Mouse (Mus musculus) kidney, embryonic 14.5 days (tissue): ENCODE measurements around the gene Tenm4. TPM values are rescaled to one million over a fixed set of nuclear protein-coding genes. Genes with fewer than 3 reads are reported as not detected.

ENCODE experiments used
- ATAC-seq: fragments of 200-750 bp; cut with Nextera tagmentation; 2 replicates; pipeline ENCODE4 v1.8.0; 2017; ENCODE audit warnings: moderate number of reproducible peaks, mild to moderate bottlenecking, moderate TSS enrichment, moderate library complexity; ENCODE audit not compliant: low FRiP score, low TSS enrichment
- H3K27ac ChIP-seq: fragments of 300-500 bp; sonication (generic); 2 replicates; pipeline ENCODE4 v1.5.1; 2014; ENCODE audit warnings: low read depth, mild to moderate bottlenecking, low read length, moderate library complexity, mixed read lengths
- H3K27me3 ChIP-seq: fragments of 300-500 bp; sonication (generic); 2 replicates; pipeline ENCODE4 v1.6.1; 2014; ENCODE audit warnings: mild to moderate bottlenecking, low read length; ENCODE audit not compliant: control insufficient read depth, insufficient read depth
- H3K36me3 ChIP-seq: fragments of 300-500 bp; sonication (generic); 2 replicates; pipeline ENCODE4 v1.6.1; 2014; ENCODE audit warnings: low read length, mixed read lengths; ENCODE audit not compliant: control insufficient read depth, insufficient read depth
- H3K4me1 ChIP-seq: fragments of 300-500 bp; sonication (generic); 2 replicates; pipeline ENCODE4 v1.6.1; 2014; ENCODE audit warnings: low read length, mixed read lengths; ENCODE audit not compliant: control insufficient read depth, insufficient read depth
- H3K4me2 ChIP-seq: fragments of 300-500 bp; sonication (generic); replicated peaks from 2 replicates; pipeline ENCODE4 v1.6.1; 2014; ENCODE audit warnings: low read depth, mild to moderate bottlenecking, low read length
- H3K4me3 ChIP-seq: fragments of 300-500 bp; sonication (generic); 2 replicates; pipeline ENCODE4 v1.5.1; 2014; ENCODE audit warnings: mild to moderate bottlenecking, low read length
- H3K9ac ChIP-seq: fragments of 300-500 bp; sonication (generic); 2 replicates; pipeline ENCODE4 v1.6.1; 2014; ENCODE audit warnings: low read depth, mild to moderate bottlenecking, low read length, moderate library complexity
- H3K9me3 ChIP-seq: fragments of 300-500 bp; sonication (generic); 2 replicates; pipeline ENCODE4 v1.6.1; 2016; ENCODE audit warnings: low read length; ENCODE audit not compliant: control insufficient read depth
- WGBS: fragments of 180-500 bp; shearing (Covaris S2); extraction: QIAGEN DNeasy Blood & Tissue Kit; methylation state at CpG from one replicate; pipeline ENCODE4 v1.1.7; 2014; 5-methylcytosine and 5-hydroxymethylcytosine counted together
- polyA plus RNA-seq: library from polyadenylated mRNA; unstranded; fragments of >200 nt; fragmentation: Nextera tagmentation; extraction: Ambion mirVana; gene quantifications from 2 replicates; pipeline ENCODE4 v1.2.1, GENCODE M21; 2014

Gene Tenm4
- polyA plus RNA-seq, 1 experiment from 2014 or later, result 51.0 TPM

- Histone ChIP-seq H3K27me3 (no peaks in the 10 kb centered on the region), H3K27ac (no peak overlapping the region), H3K9me3 (no peaks in the 10 kb centered on the region), H3K4me3 (no peak overlapping the region), H3K4me2 (no peak overlapping the region), H3K9ac (no peak overlapping the region), H3K36me3 (no peaks in the 10 kb centered on the region), H3K4me1 (peaks cover 32% of the 10 kb centered on the region)
- ATAC-seq, result no peak
- WGBS, result 36% methylated on average over 11 of the region's 11 CpGs
Observed at GRCm38 (mm10) chr7:96409323-96409880, 238.4 kb downstream of the Tenm4 start.

GRCm38 (mm10) chr7:96413822-96414221 is 242.8 kb downstream of the Tenm4 start:
- no peak overlapping the region for H3K4me2 ChIP-seq
- no peak overlapping the region for H3K9ac ChIP-seq
- no peak overlapping the region; the same call in 1 of the 2 replicates for H3K27ac ChIP-seq
- peaks cover 28% of the 10 kb centered on the region for H3K4me1 ChIP-seq
- no peaks in the 10 kb centered on the region for H3K9me3 ChIP-seq
- no peaks in the 10 kb centered on the region for H3K27me3 ChIP-seq
- no peak for ATAC-seq
- no peak overlapping the region for H3K4me3 ChIP-seq
- WGBS, result 57% methylated on average over 1 of the region's 1 CpGs
- no peaks in the 10 kb centered on the region for H3K36me3 ChIP-seq

- no peak overlapping the region for H3K9ac ChIP-seq
- no peak overlapping the region for H3K4me2 ChIP-seq
- no peak overlapping the region; the same call in 1 of the 2 replicates for H3K27ac ChIP-seq
- no peaks in the 10 kb centered on the region for H3K36me3 ChIP-seq
- no peak overlapping the region for H3K4me3 ChIP-seq
- 63% methylated on average over 9 of the region's 9 CpGs for WGBS
- H3K27me3 ChIP-seq, result no peaks in the 10 kb centered on the region
- no peak for ATAC-seq
- H3K9me3 ChIP-seq, result no peaks in the 10 kb centered on the region
- H3K4me1 ChIP-seq, result peaks cover 22% of the 10 kb centered on the region
Observed at GRCm38 (mm10) chr7:96414290-96415055, 243.4 kb downstream of the Tenm4 start.

DNA sequence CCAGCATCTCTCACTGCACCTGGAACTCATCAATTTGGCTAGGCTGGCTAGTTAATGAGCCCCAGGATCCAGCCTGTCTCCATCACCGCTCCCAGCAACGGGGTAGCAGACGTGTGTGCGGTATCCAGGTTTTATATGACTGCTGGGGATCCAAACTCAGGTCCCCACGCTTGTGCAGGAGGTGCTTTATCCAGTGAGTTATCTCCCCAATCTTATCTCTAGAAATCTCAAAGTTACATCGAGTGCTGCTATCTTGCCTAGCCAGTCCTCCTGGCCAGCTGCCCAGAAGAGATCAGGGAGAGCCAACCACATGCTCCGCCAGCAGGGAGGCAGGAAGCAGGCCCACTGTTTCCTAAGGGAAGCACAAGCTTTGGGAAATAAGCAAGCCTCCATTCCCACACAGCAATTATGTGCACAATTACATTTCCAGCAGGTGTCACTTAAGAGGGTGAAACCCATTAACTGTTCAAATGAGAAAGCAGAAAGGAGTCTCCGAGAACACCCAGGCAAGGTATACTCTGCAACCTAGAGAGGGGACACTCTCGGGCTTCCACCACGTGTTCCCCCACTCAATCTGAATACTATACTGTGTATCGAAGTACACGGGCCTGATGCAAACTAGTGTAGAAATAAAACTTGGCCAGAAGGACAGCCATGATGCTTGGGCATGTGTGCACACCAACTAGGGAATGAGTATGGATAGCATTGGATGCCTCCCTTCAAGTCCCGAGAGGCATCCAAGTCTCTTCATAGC is 246.4 kb downstream of the Tenm4 start:
- 0 out of 2 replicates have a peak, but pooled peaks have one; percentile 13 for ATAC-seq
- no peak overlapping the region for H3K4me3 ChIP-seq
- H3K9me3 ChIP-seq, result no peaks in the 10 kb centered on the region
- no peaks in the 10 kb centered on the region for H3K27me3 ChIP-seq
- H3K27ac ChIP-seq, result no peak overlapping the region
- WGBS, result 68% methylated on average over 13 of the region's 13 CpGs
- H3K4me2 ChIP-seq, result no peak overlapping the region
- H3K4me1 ChIP-seq, result peaks cover 15% of the 10 kb centered on the region
- H3K36me3 ChIP-seq, result no peaks in the 10 kb centered on the region
- H3K9ac ChIP-seq, result no peak overlapping the region

DNA sequence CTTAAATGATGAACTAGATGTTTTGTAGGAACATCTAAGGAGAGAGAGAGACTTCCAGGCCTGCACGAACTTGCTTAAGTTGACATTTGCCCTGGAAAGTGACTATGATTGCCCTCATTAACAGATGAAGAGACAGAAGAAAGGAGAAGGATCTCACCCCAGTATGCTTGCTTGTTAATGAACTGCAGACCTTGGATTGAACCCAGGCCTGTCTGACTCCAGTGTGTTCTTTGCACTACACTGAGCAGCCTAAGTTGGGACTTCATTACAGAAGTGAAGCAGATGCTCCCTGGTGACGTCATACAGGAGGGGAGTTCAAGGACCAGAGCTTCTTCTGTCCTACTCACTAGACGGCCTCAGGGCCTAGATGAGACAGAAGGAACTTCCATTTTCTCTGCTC is 247.1 kb downstream of the Tenm4 start:
- Histone ChIP-seq H3K27ac (no peak overlapping the region), H3K9ac (no peak overlapping the region), H3K9me3 (no peaks in the 10 kb centered on the region), H3K36me3 (no peaks in the 10 kb centered on the region), H3K4me1 (peaks cover 15% of the 10 kb centered on the region), H3K4me2 (no peak overlapping the region), H3K27me3 (no peaks in the 10 kb centered on the region), H3K4me3 (no peak overlapping the region)
- no peak for ATAC-seq
- WGBS, result 74% methylated on average over 3 of the region's 3 CpGs

DNA sequence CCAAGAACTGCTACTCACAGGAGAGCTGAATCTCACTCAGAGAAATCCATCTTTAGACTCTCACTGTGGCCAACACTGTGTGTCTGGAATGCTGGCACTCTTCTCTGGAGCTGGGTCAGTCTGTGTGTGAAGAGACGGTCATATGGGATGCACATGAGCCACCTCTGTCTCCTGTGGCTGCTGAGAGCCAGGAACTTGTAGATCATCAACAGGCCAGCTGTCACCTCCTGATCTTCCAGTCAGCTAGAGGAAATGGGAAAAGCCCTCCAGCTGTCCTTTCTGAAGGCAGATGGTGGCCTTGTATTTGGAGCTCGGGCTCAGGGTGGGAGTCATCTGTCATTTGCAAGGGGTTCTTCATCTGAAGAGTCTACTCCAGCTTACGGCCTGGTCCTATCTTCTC is 249.0 kb downstream of the Tenm4 start:
- Histone ChIP-seq H3K4me1 (peaks cover 8% of the 10 kb centered on the region), H3K36me3 (no peaks in the 10 kb centered on the region), H3K27ac (no peak overlapping the region), H3K27me3 (no peaks in the 10 kb centered on the region), H3K4me3 (no peak overlapping the region), H3K9ac (no peak overlapping the region), H3K4me2 (no peak overlapping the region), H3K9me3 (no peaks in the 10 kb centered on the region)
- ATAC-seq, result no peak
- WGBS, result 43% methylated on average over 3 of the region's 3 CpGs

DNA sequence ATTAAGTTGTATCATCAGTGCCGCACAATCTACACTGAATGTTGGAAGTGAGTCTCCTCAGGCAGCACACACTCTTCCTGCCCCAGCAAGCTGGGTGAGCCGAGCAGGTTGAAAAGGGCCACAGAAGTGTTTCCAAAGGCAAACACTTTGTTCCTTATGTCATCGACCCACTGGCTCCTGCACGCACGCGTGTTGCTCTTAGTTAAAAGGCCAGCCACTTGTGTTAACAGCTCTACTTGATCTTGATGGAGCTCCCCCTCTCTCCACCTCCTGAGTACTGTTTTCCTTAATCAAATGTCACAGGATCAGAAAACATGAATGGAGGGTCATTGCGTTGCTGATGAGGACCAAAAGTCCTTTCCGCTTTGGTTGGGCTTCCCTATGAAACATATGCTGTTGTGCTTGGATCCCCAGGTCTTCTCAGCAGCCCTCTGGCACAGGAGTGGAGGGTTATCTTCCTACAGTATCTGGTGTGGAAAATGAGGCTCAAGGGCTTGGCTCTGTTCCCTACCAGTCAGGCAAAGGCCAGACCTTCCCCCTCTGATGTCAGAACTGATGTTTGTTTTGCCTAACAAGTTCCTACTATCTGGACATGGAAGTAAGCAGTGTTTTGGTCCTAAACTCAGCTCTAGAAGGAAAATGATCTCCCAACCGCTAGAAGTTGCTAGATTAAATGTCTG is 250.0 kb downstream of the Tenm4 start:
- no peak overlapping the region for H3K4me3 ChIP-seq
- H3K27ac ChIP-seq, result no peak overlapping the region
- H3K27me3 ChIP-seq, result no peaks in the 10 kb centered on the region
- H3K4me1 ChIP-seq, result peaks cover 12% of the 10 kb centered on the region
- H3K36me3 ChIP-seq, result no peaks in the 10 kb centered on the region
- H3K4me2 ChIP-seq, result no peak overlapping the region
- H3K9me3 ChIP-seq, result no peaks in the 10 kb centered on the region
- no peak overlapping the region for H3K9ac ChIP-seq
- WGBS, result 69% methylated on average over 9 of the region's 9 CpGs
- ATAC-seq, result no peak

- Histone ChIP-seq H3K4me3 (no peak overlapping the region), H3K27ac (no peak overlapping the region), H3K9ac (no peak overlapping the region), H3K27me3 (no peaks in the 10 kb centered on the region), H3K4me2 (no peak overlapping the region), H3K4me1 (peaks cover 6% of the 10 kb centered on the region), H3K9me3 (no peaks in the 10 kb centered on the region), H3K36me3 (no peaks in the 10 kb centered on the region)
- ATAC-seq, result no peak
- 66% methylated on average over 8 of the region's 8 CpGs for WGBS
Observed at GRCm38 (mm10) chr7:96426954-96427353, 255.9 kb downstream of the Tenm4 start.
